Mouse (Mus musculus) natural killer cell, adult 2 months (primary cell): ENCODE measurements around the gene Atp6v1a.
A peak's percentile ranks its signal among the peaks of the same experiment; 100 is the strongest.

Source experiments
- DNase-seq, 2 experiments: peaks; one replicate each; pipeline ENCODE4 v3.0.0; 2022; ENCODE audit warnings: low spot score in 2 of 2

The Atp6v1a gene

GRCm38 (mm10) chr16:44139536-44140185, at the start of gene Atp6v1a, which contains the start of gene Naa50:
TSS of gene Atp6v1a (minus strand) at chr16:44139705.
TSS of gene Naa50 (plus strand) at chr16:44139830.
- peak; percentile 88 to 92 for DNase-seq

- DNase-seq, result no peak
These were observed 49.3 kb upstream of the Atp6v1a start for GRCm38 (mm10) chr16:44188766-44189165.

DNA sequence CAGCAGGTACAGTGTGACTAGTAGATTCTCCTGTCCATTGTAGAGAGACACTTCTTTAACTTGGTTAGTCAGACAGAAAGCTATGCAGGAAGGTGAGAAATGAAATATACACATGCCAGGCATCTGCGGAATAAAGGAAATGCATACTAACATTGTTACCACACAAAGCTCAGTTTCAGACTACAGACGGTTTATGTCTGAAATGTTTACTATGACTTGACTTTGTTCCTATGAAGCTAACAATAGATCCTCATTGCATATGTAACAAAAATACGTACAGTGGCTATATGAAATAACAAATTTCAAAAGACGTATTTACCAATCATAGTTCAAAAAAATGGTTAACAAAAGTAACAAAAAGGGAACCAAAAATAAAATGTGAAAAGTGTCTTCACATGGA, 47.7 kb upstream of the Atp6v1a start:
- no peak for DNase-seq

GRCm38 (mm10) chr16:44184769-44185168, 45.3 kb upstream of the Atp6v1a start:
- no peak for DNase-seq

DNA sequence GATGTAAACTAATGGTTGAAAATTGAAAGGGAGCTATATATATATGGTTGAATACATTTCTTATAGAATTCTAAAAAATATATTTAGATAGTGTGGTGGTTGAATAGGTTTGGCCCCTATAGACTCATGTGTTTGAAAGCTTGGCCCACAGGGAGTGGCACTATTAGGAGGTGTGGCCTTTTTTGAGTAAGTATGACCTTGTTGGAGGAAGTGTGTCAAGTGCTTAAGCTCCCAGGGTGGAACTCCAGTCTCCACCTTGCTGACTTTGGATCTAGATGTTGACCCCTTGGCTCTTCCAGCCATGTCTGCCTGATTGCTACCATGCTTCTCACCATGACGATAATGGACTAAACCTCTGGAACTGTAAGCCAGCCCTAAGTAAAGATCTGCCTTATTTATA, 43.1 kb upstream of the Atp6v1a start:
- DNase-seq, result no peak

DNA sequence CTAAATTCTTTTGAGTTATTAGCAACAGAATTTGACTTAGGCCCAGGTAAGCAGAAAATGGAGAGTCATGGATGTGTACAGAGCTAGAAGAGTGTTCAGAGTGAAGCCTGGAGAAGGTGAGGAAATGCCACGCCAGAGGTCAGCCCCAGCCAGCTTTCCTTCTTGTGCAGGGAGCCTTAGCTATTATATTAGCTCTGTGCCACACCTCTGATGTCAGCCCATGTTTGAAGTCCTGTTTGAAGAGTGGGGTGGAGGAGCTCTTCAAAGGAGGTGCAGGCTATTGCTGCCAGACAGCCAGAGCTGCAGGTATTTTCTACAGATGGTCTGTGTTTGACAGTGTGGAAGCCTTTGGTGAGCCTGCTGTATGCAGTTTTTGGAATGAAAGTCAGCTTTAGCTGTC, 39.0 kb upstream of the Atp6v1a start:
- no peak for DNase-seq

- DNase-seq, result no peak
These were observed 37.0 kb upstream of the Atp6v1a start for GRCm38 (mm10) chr16:44176511-44176910.

- no peak for DNase-seq
These were observed 35.5 kb upstream of the Atp6v1a start for GRCm38 (mm10) chr16:44175001-44175400.

DNA sequence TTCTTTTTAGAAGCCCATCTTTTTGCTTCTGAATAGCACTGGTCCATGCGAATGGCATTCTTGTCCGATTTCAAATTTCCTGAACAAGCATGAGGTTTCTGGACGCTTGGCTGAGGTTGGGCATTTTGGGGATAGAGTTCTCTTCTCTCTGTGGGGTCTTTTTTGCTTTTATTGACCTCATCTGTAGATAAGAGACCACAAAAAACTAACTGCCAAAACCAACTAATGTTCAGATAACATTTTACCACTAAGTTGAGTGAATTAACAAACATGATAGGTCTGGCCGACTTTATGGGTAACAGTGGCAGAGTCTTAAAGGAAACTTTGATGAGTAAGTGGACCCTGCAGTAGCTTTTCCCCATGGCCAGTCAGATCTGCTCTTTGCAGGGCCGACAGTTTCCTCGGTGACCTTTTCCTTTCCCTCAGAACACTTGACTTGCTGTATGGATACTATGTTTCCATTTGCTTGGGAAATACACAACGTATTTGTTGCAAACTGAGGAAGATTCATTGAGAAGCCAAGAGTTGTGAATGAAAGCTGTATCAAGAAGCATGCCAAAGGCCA, 34.5 kb upstream of the Atp6v1a start:
- no peak for DNase-seq

DNA sequence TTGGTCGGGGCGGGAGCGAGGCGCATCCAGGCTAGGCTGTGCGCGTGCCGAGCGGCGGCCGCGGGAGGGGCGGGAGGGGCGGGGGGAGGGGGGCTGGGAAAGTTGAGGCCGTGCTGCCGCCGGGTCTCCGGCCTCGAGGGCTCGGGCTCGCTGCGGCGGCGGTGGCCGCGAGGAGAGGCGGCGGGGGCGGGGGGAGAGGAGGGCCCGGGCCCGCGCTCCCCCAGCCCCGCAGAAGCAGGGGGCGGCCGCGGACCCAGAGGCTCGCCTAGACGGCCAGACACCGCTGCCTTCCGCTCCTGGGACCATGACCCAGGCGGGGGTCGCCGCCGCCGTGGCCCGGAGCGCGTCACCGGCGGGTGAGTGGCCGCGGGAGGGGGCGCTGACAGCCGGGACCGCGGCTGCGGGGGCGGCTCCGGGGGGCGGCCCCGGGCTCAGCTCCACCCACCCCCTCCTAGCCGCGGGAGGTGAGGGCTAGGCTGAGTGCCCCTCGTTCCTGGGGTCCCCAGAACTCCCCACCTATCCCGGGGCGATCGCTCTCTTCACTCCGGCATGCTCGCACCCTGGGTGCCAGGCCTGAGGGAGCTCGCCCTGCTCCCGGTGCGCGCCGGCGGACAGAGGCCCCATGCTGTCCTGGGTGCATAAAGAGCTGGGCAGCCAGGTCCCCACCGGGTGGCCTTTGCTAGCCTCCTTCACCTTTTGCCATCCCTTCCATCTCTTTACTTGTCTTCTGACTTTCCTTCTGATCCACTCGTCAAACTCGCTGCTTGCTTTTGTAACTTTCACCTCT, 33.8 kb upstream of the Atp6v1a start, which contains the start of gene Usf3:
Usf3 (plus strand) TSS at position 92 of the 787 bp plus-strand sequence.
- DNase-seq, result peak; percentile 30 to 40

- peak; percentile 99 for DNase-seq
These were observed 33.0 kb upstream of the Atp6v1a start for GRCm38 (mm10) chr16:44172297-44173154.

DNA sequence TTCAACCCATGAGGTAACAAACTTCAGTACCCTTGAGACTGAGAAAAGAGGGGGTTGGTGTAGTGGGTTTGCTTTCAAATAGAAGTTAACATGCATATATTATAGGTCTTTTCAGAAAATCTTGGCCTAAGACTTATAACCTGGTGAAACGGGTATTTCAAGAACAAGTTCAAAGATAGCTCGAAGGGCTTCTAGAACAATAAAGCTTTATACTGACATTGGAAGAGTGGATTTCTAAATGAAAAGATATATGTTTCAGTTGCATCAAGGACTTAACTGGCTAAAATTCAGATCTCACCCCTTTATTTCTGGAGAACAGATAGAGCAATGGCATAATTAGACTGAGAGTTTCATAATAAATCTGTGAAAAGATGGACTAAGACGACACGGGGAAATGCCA, 29.5 kb upstream of the Atp6v1a start:
- no peak for DNase-seq

DNA sequence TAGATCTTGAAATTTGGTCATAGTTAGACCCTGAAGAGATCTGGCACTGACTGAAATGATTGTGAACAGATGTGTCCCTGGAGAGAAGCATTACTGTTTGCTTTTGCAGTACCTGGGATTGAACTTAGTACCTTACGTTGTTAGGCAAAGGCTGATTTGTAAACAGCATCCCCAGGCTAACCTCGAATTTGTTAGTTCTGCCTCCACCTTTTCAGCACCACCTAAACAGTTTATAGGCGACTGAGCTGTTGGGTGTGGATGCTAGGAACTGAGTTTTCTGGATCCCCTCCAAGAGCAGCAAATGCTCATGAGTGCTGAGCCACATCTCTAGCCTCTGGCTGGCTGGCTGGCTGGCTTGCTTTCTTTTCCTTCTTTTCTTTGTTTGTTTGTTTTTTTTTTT, 25.7 kb upstream of the Atp6v1a start:
- no peak for DNase-seq

GRCm38 (mm10) chr16:44163831-44164230, 24.3 kb upstream of the Atp6v1a start:
- no peak for DNase-seq

DNA sequence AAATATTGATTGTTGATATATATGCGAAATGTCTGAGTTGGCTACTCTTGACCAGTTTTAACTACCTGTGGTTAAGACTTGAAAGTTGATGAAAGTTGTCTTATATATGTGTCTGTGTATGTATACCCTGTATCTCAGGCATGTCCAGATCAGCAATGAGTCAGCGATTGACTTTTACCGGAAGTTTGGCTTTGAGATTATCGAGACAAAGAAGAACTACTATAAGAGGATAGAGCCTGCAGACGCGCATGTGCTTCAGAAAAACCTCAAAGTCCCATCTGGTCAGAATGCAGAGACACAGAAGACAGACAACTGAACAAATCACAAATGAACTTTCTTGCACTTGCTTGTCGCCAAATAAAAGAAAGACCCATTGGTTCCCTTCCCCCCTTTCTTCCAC, 19.8 kb upstream of the Atp6v1a start:
- no peak for DNase-seq

DNA sequence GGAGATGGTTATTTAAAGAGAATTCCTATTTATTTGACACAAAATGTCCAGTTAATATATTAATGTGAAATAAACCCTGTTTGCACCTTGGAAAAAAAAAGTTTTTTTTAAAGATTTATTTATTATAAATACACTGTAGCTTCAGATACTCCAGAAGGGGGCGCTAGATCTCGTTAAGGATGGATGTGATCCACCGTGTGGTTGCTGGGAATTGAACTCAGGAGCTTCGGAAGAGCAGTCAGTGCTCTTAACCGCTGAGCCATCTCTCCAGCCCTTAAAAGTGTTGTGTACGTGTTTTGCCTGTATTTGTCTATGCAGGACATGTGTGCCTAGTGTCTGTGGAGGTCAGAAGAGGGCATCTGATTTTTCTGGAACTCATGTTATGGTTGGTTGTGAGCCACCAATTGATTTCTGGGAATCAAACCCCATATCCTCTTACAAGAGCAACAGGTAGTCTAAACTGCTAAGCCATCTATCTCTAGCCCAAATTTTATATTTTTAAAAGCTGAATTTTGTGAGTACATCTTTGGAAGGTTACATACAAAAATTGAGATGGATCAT, 15.1 kb upstream of the Atp6v1a start:
- DNase-seq, result no peak

- DNase-seq, result no peak
These were observed 9.7 kb upstream of the Atp6v1a start for GRCm38 (mm10) chr16:44149002-44149767.

DNA sequence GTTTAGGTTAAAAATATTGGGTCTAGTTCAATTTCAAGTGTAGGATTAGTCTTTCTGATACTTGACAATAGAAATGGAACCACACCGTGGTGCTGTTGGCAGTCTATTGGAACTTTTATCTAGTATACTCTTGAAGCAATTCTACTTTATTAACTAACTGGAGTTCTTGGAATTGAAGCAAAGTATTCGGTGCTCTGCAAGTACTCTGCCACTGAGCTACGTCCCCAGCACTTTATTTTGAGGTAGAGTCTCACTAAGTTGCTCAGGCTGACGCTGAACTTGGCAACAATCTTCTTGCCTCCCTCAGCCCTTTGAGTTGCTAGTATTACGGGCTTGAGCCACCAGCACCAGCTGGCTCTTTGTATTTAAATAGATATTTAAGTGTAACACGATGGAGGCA, 2.0 kb upstream of the Atp6v1a start:
- no peak for DNase-seq

GRCm38 (mm10) chr16:44140186-44140787, 782 bp upstream of the Atp6v1a start:
- peak; percentile 62 to 73 for DNase-seq

DNA sequence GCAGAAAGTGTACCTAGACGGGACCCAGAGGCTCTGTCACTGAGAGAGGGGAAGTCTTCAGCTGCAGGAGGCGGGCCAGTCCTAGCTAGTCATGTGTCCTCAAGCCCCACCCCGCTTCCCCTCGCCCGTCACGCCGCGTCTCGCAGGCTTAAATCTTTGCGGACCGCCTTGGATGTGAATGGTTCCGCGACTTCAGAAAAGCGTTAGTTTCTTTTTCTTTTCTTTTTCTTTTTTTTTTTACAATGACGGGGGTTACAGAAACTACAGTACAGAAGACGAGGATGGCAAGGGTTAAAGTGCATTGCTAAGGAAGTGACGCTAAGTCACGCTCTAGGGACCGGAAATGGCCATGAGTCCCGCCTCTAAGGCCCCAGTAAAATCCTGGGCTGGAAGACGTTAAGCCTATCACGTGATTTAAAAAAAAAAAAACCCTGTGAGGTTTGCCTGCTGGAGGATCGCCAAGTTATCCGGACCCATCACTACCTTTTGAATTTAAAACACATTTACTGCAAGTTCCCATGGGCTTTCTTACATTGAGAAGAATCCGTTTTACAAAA, 448 bp downstream of the Atp6v1a start:
- peak; percentile 87 to 89 for DNase-seq
